Mouse (Mus musculus): ENCODE data around the gene Krt12.

- TF ChIP-seq CTCF (IDR thresholded peaks at IDR 0.05; ENCODE audit: low read depth, low read length), result no peak
- no peak for TF ChIP-seq POLR2A (IDR thresholded peaks at IDR 0.05; ENCODE audit: borderline replicate concordance, low read depth, low read length)
These were observed 15.9 kb upstream of the Krt12 start, which contains the start of gene Krt20 for GRCm38 (mm10) chr11:99437972-99438371.

All from bone marrow macrophage, adult 2 months (primary cell).